Mouse (Mus musculus) bone marrow macrophage, adult 2 months (primary cell): ENCODE results near the gene Ms4a13.
"Not testable (repeated sequence)": the region's sequence is repeated elsewhere in the genome, so short reads cannot be mapped to it uniquely, and the experiment has no call there.

ENCODE experiments used
- CTCF ChIP-seq: IDR thresholded peaks from 2 replicates; pipeline ENCODE4 v1.5.1; 2012; ENCODE audit warnings: low read depth, mild to moderate bottlenecking, low read length, moderate library complexity
- POLR2A ChIP-seq: IDR thresholded peaks from 2 replicates; pipeline ENCODE4 v1.6.1; 2012; ENCODE audit warnings: mild to moderate bottlenecking, low read depth, low read length, borderline replicate concordance

DNA sequence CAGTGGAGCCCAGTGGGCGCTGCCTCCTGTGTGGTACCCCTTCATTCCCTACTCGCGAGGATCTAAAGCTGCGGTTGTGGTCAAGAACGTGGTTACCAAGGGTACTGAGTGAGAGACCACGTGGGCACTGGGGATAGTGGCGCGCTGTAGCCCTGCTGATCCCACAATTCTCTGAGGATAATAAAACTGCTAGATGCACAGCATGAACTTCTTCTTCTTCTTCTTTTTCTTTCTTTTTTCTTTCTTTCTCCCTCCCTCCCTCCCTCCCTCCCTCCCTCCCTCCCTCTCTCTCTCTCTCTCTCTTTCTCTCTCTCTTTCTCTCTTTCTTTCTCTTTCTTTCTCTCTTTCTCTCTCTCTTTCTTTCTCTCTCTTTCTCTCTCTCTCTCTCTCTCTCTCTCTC, 65.8 kb downstream of the Ms4a13 start, which contains the start of gene 1700017D01Rik:
- TF ChIP-seq POLR2A, CTCF: not testable (repeated sequence)
